Mouse (Mus musculus) heart, postnatal 36 days (tissue): Measurements from ENCODE around the gene Sh2d1b1. TPM values are rescaled to one million over a fixed set of nuclear protein-coding genes. Genes with fewer than 3 reads are reported as not detected.

Experiments
- DNase-seq, 2 experiments: peaks; one replicate each; pipeline ENCODE4 v3.0.0; 2021 to 2022
- intact Hi-C: fragments of 180-260 bp; cut with DNase I; formaldehyde crosslinking; loops from one replicate; pipeline ENCODE4 v1.15.1; 2025
- total RNA-seq, 2 experiments: library from RNA; stranded (reverse); gene quantifications; 2 replicates each; pipeline ENCODE4 v1.2.3; 2021

The Sh2d1b1 gene
- total RNA-seq, 2 experiments from 2014 or later: 0.11 TPM; not detected in 1

DNA sequence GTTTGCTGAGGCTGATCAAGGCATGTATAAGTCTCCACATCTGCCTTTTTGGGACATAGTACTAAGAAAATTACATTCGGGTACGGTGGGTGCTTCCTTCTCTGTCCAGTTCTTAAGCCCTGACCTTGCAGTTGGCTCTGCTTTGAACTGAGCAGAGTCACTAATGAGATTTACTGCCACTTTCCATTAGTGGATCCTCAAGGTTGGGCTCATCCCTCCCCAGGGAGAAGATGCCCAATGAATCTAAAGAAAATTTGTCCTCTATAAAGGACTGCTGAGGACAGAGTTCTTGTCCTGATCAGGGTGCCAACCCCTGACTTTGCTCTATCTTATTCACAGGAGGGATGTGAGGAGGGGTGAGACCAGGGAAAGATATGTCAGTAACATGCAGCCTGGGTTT lies 44.9 kb downstream of the Sh2d1b1 start:
- DNase-seq: no peak
- intact Hi-C loops: no loop called here

DNA sequence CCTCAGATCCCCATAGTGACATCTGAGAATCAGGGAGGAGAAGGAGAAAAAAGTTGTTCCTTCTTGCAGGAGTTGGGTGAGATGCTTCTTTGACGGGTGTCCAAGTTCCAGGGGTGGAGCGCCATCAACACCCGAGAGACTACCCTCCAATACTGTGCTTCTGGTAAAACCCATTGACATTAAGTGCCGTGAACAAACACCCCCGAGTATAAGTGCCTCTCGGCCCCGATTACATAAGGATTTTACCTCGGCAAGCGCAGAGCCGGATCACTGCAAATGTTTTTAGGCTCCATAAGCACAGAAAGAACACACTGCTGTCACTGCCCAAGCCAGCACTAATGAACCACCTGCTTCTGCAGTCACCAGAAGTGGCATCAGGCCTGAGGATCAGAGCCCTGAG lies 45.9 kb downstream of the Sh2d1b1 start:
- intact Hi-C loops: no loop called here
- DNase-seq: no peak

DNA sequence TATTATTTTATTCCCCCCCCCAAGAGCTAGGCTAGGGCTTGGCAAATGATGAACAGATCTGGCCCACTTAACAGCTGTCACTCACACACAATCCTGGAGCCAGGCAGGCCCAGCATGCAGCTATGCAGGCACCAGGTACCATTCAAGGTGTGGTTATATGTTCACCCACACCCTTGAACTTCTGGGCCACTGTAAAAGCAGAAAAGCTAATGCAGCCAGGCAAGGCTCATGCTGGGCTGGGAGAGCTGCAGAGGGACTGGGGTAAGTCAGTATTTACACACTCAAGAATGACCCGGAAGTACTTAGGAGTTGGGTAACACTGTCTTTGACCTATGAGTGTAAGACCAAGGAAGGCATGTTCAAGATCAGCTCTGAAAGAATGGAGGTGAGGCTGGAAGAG lies 47.2 kb downstream of the Sh2d1b1 start:
- intact Hi-C loops: no loop called here
- DNase-seq: no peak

DNA sequence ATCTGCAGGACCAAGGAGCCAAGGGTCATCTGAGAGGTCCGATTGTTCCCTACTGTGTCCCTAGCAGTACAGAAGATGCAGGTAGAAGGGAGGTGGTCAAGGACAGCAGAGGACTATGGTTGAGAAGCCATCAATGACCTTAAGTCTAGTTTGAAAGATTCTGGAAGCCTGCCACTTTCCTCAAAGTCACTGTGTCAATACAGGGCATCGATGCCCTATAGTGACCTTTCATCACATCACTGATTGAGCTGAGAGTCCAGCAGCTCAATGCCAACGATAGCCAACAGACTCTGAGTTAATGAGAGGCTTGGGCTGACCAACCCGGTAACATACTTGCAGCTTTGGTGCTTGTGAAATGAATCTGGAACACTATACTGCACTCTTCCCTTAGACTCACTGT lies 48.2 kb downstream of the Sh2d1b1 start:
- DNase-seq: no peak
- intact Hi-C loops: no loop called here

DNA sequence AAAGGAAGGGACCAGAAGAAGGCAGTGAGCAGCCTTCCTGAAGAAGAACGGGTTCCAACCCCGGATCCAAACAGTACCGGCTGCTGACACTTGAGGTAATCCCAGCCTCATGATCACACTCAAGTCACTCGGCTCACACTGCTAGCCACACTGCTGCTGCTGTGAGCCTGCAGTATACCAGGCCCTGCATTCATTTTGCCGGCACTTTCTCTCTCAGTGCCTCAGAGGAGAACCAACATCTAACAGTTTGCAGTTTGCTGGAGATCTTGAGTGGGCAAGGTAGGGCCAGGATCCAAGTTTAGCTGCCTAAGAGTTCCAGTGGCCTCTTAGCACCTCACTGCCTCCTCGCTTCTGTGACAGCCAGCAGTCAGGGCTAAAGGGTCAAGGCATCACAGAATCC lies 54.8 kb downstream of the Sh2d1b1 start:
- intact Hi-C loops: no loop called here
- no peak for DNase-seq

DNA sequence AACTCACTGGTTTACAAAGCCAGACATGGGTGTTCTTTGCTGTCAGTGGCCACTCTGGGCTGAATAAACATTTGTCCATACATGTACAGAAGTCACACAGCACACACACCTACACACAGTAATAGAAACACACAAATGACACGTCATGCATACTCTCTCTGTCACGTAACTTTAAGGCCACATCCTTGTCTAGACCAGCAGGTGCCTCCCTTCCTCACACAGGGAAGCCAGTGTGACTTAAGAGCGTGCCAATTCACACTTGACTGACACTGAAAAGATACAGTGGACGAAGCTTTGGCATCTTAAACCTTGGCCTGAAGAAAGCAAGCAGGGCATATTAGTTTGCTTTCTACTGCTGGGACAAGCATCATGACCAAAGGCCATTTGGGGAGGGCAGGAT lies 55.7 kb downstream of the Sh2d1b1 start:
- no peak for DNase-seq
- intact Hi-C loops: no loop called here

Other genes starting within 250 kb of the Sh2d1b1 start
- 10 to 100 TPM; 21.0 to 24.2 TPM for gene Ddr2, start 166.6 kb upstream of the Sh2d1b1 start, total RNA-seq
- 10 to 100 TPM; 52.6 to 65.2 TPM for gene Uap1, start 102.4 kb upstream of the Sh2d1b1 start, total RNA-seq
- gene Uhmk1, start 61.9 kb upstream of the Sh2d1b1 start, total RNA-seq: 10 to 100 TPM; 18.1 to 19.2 TPM
- not detected for gene Sh2d1b2, start 44.6 kb upstream of the Sh2d1b1 start, total RNA-seq
- 10 to 100 TPM; 10.2 to 11.9 TPM for gene Gm7694, start 29.0 kb downstream of the Sh2d1b1 start, total RNA-seq
- not detected for gene Spata46, start 31.5 kb downstream of the Sh2d1b1 start, total RNA-seq